Mouse (Mus musculus) heart, embryonic 10.5 days (tissue): ENCODE results near the gene Nlrc4. TPM values are rescaled to one million over a fixed set of nuclear protein-coding genes. Genes with fewer than 3 reads are reported as not detected.
A peak's percentile ranks its signal among the peaks of the same experiment; 100 is the strongest.

ENCODE experiments used
- DNase-seq: peaks from one replicate; pipeline ENCODE4 v3.0.0-alpha.2; 2017; ENCODE audit warnings: low spot score
- H3K27ac ChIP-seq: fragments of 300-500 bp; sonication (generic); 2 replicates; pipeline ENCODE4 v1.5.1; 2016; ENCODE audit warnings: mild to moderate bottlenecking
- H3K27me3 ChIP-seq: fragments of 300-500 bp; sonication (generic); 2 replicates; pipeline ENCODE4 v1.6.1; 2016; ENCODE audit warnings: mild to moderate bottlenecking; ENCODE audit not compliant: poor library complexity, insufficient read depth, severe bottlenecking
- H3K36me3 ChIP-seq: fragments of 300-500 bp; sonication (generic); 2 replicates; pipeline ENCODE4 v1.6.1; 2016; ENCODE audit warnings: mild to moderate bottlenecking, moderate library complexity
- H3K4me1 ChIP-seq: fragments of 300-500 bp; sonication (generic); 2 replicates; pipeline ENCODE4 v1.6.1; 2016; ENCODE audit warnings: mild to moderate bottlenecking
- H3K4me3 ChIP-seq: fragments of 300-500 bp; sonication (generic); 2 replicates; pipeline ENCODE4 v1.5.1; 2016; ENCODE audit warnings: mild to moderate bottlenecking, moderate library complexity
- H3K9me3 ChIP-seq: fragments of 300-500 bp; sonication (generic); 2 replicates; pipeline ENCODE4 v1.6.1; 2016; ENCODE audit warnings: mild to moderate bottlenecking, moderate library complexity
- WGBS: fragments of 180-500 bp; shearing (Covaris S2); methylation state at CpG from one replicate; pipeline ENCODE4 v1.1.7; 2016; 5-methylcytosine and 5-hydroxymethylcytosine counted together
- polyA plus RNA-seq: library from polyadenylated mRNA; unstranded; fragments of >200 nt; fragmentation: Nextera tagmentation; extraction: Ambion mirVana; gene quantifications from 2 replicates; pipeline ENCODE4 v1.2.1, GENCODE M21; 2016

Nlrc4 gene
- polyA plus RNA-seq, 1 experiment from 2014 or later: 0.06 TPM

GRCm38 (mm10) chr17:74416841-74417360 lies 42.0 kb downstream of the Nlrc4 start:
- DNase-seq: no peak
- Histone ChIP-seq H3K4me3 (no peak overlapping the region), H3K9me3 (no peaks in the 10 kb centered on the region), H3K27me3 (no peaks in the 10 kb centered on the region), H3K4me1 (no peaks in the 10 kb centered on the region), H3K27ac (no peak overlapping the region), H3K36me3 (peaks cover 85% of the 10 kb centered on the region)
- WGBS: 89% methylated on average over 8 of the region's 8 CpGs

- H3K27ac ChIP-seq: no peak overlapping the region
- no peaks in the 10 kb centered on the region for H3K9me3 ChIP-seq
- H3K36me3 ChIP-seq: peaks cover 84% of the 10 kb centered on the region
- 0 out of 2 replicates have a peak, but pooled peaks cover under 1% of the 10 kb centered on the region for H3K4me1 ChIP-seq
- H3K4me3 ChIP-seq: no peak overlapping the region
- H3K27me3 ChIP-seq: no peaks in the 10 kb centered on the region
- DNase-seq: no peak
- 73% methylated on average over 1 of the region's 1 CpGs for whole genome bisulfite sequencing
These were observed 44.3 kb downstream of the Nlrc4 start for GRCm38 (mm10) chr17:74414671-74415070.

- peaks cover 82% of the 10 kb centered on the region for H3K36me3 ChIP-seq
These were observed 45.6 kb downstream of the Nlrc4 start for GRCm38 (mm10) chr17:74413324-74413723.

GRCm38 (mm10) chr17:74409722-74410121 lies 49.2 kb downstream of the Nlrc4 start:
- Histone ChIP-seq H3K9me3 (no peaks in the 10 kb centered on the region), H3K4me1 (0 out of 2 replicates have a peak, but pooled peaks cover 2% of the 10 kb centered on the region), H3K27me3 (no peaks in the 10 kb centered on the region), H3K4me3 (no peak overlapping the region), H3K36me3 (peaks cover 83% of the 10 kb centered on the region), H3K27ac (no peak overlapping the region)
- 28% methylated on average over 4 of the region's 4 CpGs for WGBS
- no peak for DNase-seq

More at GRCm38 (mm10) chr17:74413324-74413723, 45.6 kb downstream of the Nlrc4 start:
- 0 out of 2 replicates have a peak, but pooled peaks cover 2% of the 10 kb centered on the region for H3K4me1 ChIP-seq
- H3K27ac ChIP-seq: no peak overlapping the region
- H3K27me3 ChIP-seq: no peaks in the 10 kb centered on the region
- no peaks in the 10 kb centered on the region for H3K9me3 ChIP-seq
- H3K4me3 ChIP-seq: no peak overlapping the region
- DNase-seq: no peak
- 87% methylated on average over 8 of the region's 8 CpGs for WGBS

GRCm38 (mm10) chr17:74406487-74406886 lies 52.5 kb downstream of the Nlrc4 start:
- DNase-seq: no peak
- 79% methylated on average over 8 of the region's 8 CpGs for WGBS
- no peaks in the 10 kb centered on the region for H3K27me3 ChIP-seq
- no peak overlapping the region for H3K4me3 ChIP-seq
- H3K9me3 ChIP-seq: no peaks in the 10 kb centered on the region
- no peak overlapping the region for H3K27ac ChIP-seq
- 0 out of 2 replicates have a peak, but pooled peaks cover 2% of the 10 kb centered on the region for H3K4me1 ChIP-seq
- peaks cover 84% of the 10 kb centered on the region for H3K36me3 ChIP-seq

GRCm38 (mm10) chr17:74402486-74403222 lies 56.3 kb downstream of the Nlrc4 start:
- WGBS: 92% methylated on average over 12 of the region's 12 CpGs
- Histone ChIP-seq H3K4me1 (no peaks in the 10 kb centered on the region), H3K9me3 (no peaks in the 10 kb centered on the region), H3K36me3 (peaks cover 59% of the 10 kb centered on the region), H3K27me3 (no peaks in the 10 kb centered on the region), H3K27ac (no peak overlapping the region), H3K4me3 (no peak overlapping the region)
- DNase-seq: no peak

- H3K4me3 ChIP-seq: no peak overlapping the region
- WGBS: 86% methylated on average over 2 of the region's 2 CpGs
These were observed 61.8 kb downstream of the Nlrc4 start for GRCm38 (mm10) chr17:74397173-74397572.

GRCm38 (mm10) chr17:74396766-74397165 lies 62.2 kb downstream of the Nlrc4 start:
- no peak for DNase-seq
- H3K36me3 ChIP-seq: peaks cover 3% of the 10 kb centered on the region; the same call in 1 of the 2 replicates
- no peak overlapping the region for H3K27ac ChIP-seq
- whole genome bisulfite sequencing: 86% methylated on average over 4 of the region's 4 CpGs
- H3K27me3 ChIP-seq: no peaks in the 10 kb centered on the region
- H3K4me1 ChIP-seq: peaks cover 8% of the 10 kb centered on the region
- H3K9me3 ChIP-seq: no peaks in the 10 kb centered on the region
- H3K4me3 ChIP-seq: peak overlapping the region; percentile 93

More at GRCm38 (mm10) chr17:74397173-74397572, 61.8 kb downstream of the Nlrc4 start:
- Histone ChIP-seq H3K36me3 (peaks cover 7% of the 10 kb centered on the region), H3K27ac (no peak overlapping the region), H3K4me1 (peaks cover 8% of the 10 kb centered on the region), H3K9me3 (no peaks in the 10 kb centered on the region), H3K27me3 (no peaks in the 10 kb centered on the region)
- DNase-seq: no peak

- Histone ChIP-seq H3K27ac (peak within 1 kb of the TSS; percentile 96), H3K4me1 (peaks cover 8% of the 10 kb centered on the region), H3K4me3 (peak within 1 kb of the TSS; percentile 93), H3K27me3 (no peaks in the 10 kb centered on the region), H3K36me3 (0 out of 2 replicates have a peak, but pooled peaks cover 2% of the 10 kb centered on the region), H3K9me3 (no peaks in the 10 kb centered on the region)
- under 1% methylated on average over 41 of the region's 41 CpGs for WGBS
- peak; percentile 98 for DNase-seq
These were observed 63.4 kb downstream of the Nlrc4 start, which contains the start of gene Slc30a6 for GRCm38 (mm10) chr17:74395383-74396065. Gene Slc30a6, plus strand, starts transcription at chr17:74395608.

GRCm38 (mm10) chr17:74394855-74395254 lies 64.1 kb downstream of the Nlrc4 start:
- Histone ChIP-seq H3K9me3 (no peaks in the 10 kb centered on the region), H3K4me3 (peak overlapping the region; percentile 93), H3K27ac (peak overlapping the region; percentile 96), H3K36me3 (no peaks in the 10 kb centered on the region), H3K27me3 (no peaks in the 10 kb centered on the region), H3K4me1 (peaks cover 8% of the 10 kb centered on the region)
- DNase-seq: no peak
- 24% methylated on average over 16 of the region's 16 CpGs for WGBS

- no peaks in the 10 kb centered on the region for H3K36me3 ChIP-seq
- no peak overlapping the region for H3K27ac ChIP-seq
- H3K4me1 ChIP-seq: peaks cover 8% of the 10 kb centered on the region
- no peaks in the 10 kb centered on the region for H3K9me3 ChIP-seq
- no peak for DNase-seq
- H3K27me3 ChIP-seq: no peaks in the 10 kb centered on the region
- 80% methylated on average over 2 of the region's 2 CpGs for WGBS
- H3K4me3 ChIP-seq: no peak overlapping the region
These were observed 64.6 kb downstream of the Nlrc4 start for GRCm38 (mm10) chr17:74394381-74394780.

- no peaks in the 10 kb centered on the region for H3K4me1 ChIP-seq
- peaks cover 29% of the 10 kb centered on the region for H3K36me3 ChIP-seq
- H3K4me3 ChIP-seq: no peak overlapping the region
- H3K27me3 ChIP-seq: no peaks in the 10 kb centered on the region
- DNase-seq: no peak
- no peak overlapping the region for H3K27ac ChIP-seq
- no peaks in the 10 kb centered on the region for H3K9me3 ChIP-seq
- WGBS: 79% methylated on average over 3 of the region's 3 CpGs
These were observed 69.1 kb downstream of the Nlrc4 start for GRCm38 (mm10) chr17:74389847-74390246.

- no peaks in the 10 kb centered on the region for H3K9me3 ChIP-seq
- H3K27ac ChIP-seq: no peak overlapping the region
- peaks cover 61% of the 10 kb centered on the region for H3K36me3 ChIP-seq
- DNase-seq: no peak
- H3K27me3 ChIP-seq: no peaks in the 10 kb centered on the region
- no peak overlapping the region for H3K4me3 ChIP-seq
- H3K4me1 ChIP-seq: no peaks in the 10 kb centered on the region
These were observed 72.3 kb downstream of the Nlrc4 start for GRCm38 (mm10) chr17:74386657-74387056.
